Mouse (Mus musculus) ovary, adult 18-20 months (tissue): ENCODE measurements at regions not wholly inside any gene's neighbourhood (a gene's known extent, or its start where the extent isn't known, plus 50 kb on each side); places are given as distances from the start of the nearest gene placed in this dataset.

Experiments used
- DNase-seq: peaks from one replicate; pipeline ENCODE4 v3.0.0; 2022; ENCODE audit warnings: low spot score, mixed read lengths

DNA sequence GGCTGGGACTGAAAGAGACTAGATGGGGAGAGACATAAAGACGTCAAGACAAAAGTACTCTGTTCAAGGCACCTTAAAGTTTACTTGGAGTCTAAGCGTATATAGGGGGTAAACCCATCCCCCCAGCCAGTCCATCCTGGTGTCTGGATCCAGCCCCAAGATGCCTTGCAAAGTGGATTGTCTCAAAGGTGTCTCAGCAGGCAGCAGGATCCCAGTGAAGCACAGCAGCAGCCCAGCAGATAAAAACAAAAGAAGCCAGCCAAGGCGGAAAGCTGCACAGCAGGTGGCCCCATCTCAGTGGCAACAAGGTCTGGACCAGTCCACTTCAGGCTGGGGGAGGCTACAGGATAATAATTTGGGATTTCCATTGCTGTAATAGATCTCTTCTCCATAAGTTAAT lies 72.0 kb upstream of the Col5a2 start:
- no peak for DNase-seq

- no peak for DNase-seq
These were observed 77.4 kb upstream of the Col5a2 start for GRCm38 (mm10) chr1:45580466-45580865.

GRCm38 (mm10) chr1:45587351-45588025 lies 84.4 kb upstream of the Col5a2 start:
- DNase-seq = no peak

- no peak for DNase-seq
These were observed 94.2 kb upstream of the Col5a2 start for GRCm38 (mm10) chr1:45597316-45597715.

GRCm38 (mm10) chr1:45599421-45599820 lies 96.3 kb upstream of the Col5a2 start:
- DNase-seq = no peak

- no peak for DNase-seq
These were observed 96.9 kb upstream of the Col5a2 start for GRCm38 (mm10) chr1:45600011-45600410.

- DNase-seq = no peak
These were observed 102.5 kb upstream of the Col5a2 start for GRCm38 (mm10) chr1:45605571-45605970.

DNA sequence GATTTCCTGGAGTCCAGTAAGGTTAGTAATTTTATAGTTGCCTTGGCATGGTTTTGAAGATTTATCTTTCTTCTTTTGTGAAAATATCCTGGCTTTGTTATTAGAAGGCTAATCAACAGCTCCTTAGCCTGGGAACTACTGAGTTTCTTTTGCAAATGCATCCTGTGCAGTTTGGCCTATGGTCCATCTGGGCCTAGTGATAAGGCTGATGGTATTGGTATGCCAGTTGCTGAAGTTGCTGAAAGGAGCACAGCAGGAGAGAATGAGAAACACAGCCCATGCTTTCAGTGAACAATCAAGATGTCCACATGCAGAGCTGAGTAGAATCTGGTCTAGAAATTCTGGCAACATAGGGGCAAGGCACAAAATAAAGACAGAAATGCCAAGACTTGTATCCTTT lies 105.2 kb upstream of the Col5a2 start:
- DNase-seq = no peak

DNA sequence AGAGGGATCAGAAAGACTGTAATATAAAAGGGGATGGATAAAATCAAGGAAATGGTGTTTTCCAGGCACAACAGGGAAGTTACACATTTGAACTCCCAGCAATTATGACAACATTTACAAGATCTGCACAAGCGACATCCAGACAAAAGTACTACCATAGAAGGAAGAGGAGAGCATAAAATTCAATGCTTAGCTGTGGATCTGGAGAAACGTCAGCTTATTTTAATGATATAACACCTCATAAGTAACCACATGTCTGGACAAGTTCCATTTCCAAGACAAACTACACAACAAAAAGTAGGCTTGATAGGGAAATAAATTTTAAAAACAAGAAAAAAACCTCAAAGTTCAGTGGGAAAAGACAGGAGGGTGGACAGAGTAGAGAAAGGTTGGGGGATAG lies 115.9 kb upstream of the Col5a2 start:
- no peak for DNase-seq

GRCm38 (mm10) chr1:45625921-45626320 lies 122.8 kb upstream of the Col5a2 start:
- no peak for DNase-seq

DNA sequence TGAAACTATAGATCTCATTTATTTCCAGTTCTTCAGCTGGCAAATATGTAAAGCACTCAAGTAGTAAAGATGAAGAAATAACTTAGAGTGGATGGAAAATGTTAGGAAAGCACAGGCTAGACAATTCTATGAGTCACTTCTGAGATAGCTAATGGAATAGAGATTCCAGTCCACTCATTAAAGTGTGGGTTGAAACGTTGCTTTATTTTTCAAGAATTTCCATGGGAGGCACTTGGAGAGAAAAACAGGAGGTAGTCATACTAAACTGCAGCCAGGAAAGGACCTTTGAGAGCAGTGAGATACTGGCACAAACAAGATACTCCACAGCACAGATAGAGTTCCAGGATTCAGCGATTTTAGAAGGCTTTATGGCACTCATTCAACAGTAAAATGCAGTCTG lies 123.7 kb upstream of the Col5a2 start:
- DNase-seq = no peak

- DNase-seq = peak; percentile 12
These were observed 124.8 kb upstream of the Col5a2 start for GRCm38 (mm10) chr1:45627840-45628239.

DNA sequence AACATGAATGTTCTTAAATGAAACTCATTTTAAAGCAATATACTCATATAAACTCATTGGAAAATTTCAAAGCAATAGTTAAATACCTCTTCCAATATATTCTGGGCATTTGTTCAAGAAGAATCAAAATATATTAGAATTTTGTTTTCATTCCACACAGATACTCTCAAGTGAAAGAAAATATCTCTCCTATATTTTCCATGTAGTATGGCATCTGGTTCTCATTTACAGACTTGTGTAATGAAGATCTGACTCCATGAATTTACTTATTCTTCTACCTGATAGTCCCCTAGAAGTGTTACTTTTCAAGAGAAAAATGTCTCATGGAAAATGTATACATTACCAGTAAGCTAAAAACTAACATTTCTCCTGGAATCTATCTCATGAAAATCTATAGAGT lies 144.2 kb upstream of the Col5a2 start:
- DNase-seq = no peak

DNA sequence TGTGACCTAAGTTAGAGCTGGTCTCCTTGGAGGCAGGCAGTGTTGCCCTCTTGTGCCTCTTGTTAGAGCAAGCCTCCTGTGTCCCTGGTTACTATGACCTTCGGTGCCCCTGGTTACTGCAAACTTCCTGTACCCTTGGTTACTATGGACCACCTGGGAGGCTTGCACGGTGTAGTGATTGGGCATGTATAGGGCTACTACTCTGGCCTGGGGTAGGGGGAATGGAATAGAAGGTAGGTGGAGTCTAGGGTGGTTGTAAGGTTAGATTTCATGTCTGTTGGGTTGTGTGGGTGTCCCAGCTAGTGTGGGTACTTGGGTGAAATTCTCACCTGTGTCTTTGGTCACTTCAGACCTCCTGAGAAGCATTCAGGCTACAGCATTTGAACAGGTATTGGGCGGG lies 141.7 kb upstream of the Wdr75 start:
- no peak for DNase-seq

- DNase-seq = no peak
These were observed 131.0 kb upstream of the Wdr75 start for GRCm38 (mm10) chr1:45663882-45664520.

DNA sequence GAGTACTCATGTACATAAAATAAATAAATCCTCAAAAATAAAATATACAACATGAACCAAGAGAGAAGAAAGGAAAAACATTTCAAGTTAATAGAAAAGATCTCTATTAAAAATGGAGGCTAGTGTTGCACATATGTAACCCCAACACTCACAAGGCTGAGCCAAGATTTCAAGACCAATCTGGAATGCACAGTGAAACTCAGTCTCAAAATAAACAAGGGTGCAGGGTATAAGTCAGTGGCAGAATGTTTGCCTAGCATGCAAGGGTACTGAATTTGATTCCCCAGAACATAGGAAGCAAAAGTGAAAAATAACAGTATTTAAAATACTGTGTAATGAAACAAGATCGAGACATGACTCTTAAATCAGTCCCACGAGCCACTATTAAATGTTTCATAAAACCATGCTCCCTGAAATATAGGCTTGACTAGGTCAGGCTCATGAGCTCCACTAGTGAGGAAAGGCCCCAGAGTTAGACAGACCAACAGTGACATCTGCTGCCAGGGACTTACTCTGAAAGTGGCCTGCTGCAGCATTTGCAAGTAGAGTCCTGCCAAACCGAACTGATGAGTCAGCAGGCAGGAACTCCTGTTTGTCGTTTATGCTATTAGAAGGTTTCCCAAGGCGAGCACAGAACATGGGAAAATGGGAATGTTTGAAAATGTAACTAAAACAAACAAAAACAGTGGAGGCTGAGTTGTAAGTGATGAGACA lies 122.4 kb upstream of the Wdr75 start:
- DNase-seq = peak; percentile 60

- no peak for DNase-seq
These were observed 119.1 kb upstream of the Wdr75 start for GRCm38 (mm10) chr1:45675771-45676439.

DNA sequence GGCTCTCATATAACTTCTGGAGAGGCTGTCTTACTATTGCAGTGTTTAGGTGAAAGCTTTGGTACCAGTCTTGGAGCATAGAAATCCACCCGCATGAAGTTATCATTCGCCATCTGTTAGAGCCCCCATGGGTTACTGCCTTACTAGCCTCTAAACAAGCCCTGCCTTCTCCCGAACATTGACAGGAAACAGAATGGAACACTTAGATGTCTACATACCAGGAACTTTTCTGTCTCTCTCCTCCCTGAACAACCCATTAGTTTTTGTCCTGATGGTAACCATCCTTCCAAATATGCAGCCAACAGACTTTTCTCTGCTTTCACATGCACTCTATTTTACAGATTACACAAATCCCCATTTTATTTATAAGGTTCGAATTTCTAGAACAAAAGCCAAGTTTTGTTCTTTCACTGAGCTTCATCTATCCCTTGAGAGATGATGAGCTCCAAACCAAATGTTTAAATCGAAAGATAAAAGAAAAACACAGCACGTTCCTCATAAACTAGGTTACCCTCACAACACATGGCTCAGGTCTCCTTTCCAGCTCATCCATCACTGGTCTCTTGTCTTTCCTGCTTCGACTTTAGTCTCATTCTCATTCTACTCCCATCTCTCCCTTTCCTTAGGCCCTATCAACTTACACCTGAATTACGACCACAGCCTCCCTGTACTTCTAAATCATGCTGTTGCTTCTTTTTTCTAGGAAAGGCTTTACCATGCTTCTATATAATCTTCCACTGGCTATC lies 114.8 kb upstream of the Wdr75 start:
- DNase-seq = no peak

DNA sequence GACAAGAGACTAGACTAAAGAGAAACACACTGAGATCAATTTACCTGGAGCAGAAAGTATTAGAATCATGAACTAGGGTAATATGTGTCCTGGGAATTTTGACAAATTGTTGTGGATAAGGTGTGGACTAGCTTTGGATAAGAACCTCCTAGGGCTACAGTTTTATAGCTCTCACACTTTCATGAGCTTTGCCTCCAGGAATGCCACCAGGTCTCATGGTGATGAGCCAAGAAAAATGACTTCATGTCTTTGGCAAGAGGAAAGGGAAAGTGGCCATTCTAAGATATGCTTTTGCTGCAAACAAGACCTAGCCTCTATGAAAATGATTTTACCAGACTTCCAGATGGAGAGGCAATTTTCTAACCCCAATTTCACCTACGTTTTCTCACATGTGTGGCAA lies 94.1 kb upstream of the Wdr75 start:
- DNase-seq = no peak

- no peak for DNase-seq
These were observed 93.5 kb upstream of the Wdr75 start for GRCm38 (mm10) chr1:45701516-45701915.

- no peak for DNase-seq
These were observed 71.6 kb upstream of the Wdr75 start for GRCm38 (mm10) chr1:45723369-45723768.

GRCm38 (mm10) chr1:45732958-45733357 lies 62.0 kb upstream of the Wdr75 start:
- DNase-seq = no peak
